Mouse (Mus musculus) C2C12 (cell line): ENCODE data around the gene Cit. TPM values are rescaled to one million over a fixed set of nuclear protein-coding genes. Genes with fewer than 3 reads are reported as not detected.

ENCODE experiments used
- H3K27me3 ChIP-seq: one replicate; pipeline ENCODE4 v1.6.1; 2011; ENCODE audit not compliant: control insufficient read depth, insufficient read depth, insufficient read length
- H3K36me3 ChIP-seq: one replicate; pipeline ENCODE4 v1.6.1; 2011; ENCODE audit not compliant: control insufficient read depth, insufficient read depth
- H3K4me3 ChIP-seq: one replicate; pipeline ENCODE4 v1.5.1; 2011; ENCODE audit warnings: mild to moderate bottlenecking, control low read depth; ENCODE audit not compliant: poor library complexity, insufficient read depth, severe bottlenecking
- H3K79me2 ChIP-seq: one replicate; pipeline ENCODE4 v1.6.1; 2011; ENCODE audit not compliant: control insufficient read depth, insufficient read depth
- H3K79me3 ChIP-seq: one replicate; pipeline ENCODE4 v1.6.1; 2011; ENCODE audit warnings: low read depth, control low read depth
- H3ac ChIP-seq: one replicate; pipeline ENCODE3; 2011; ENCODE audit warnings: low read depth; ENCODE audit not compliant: control insufficient read depth, insufficient read length
- CEBPB ChIP-seq: IDR thresholded peaks from one replicate; pipeline ENCODE4 v1.6.1; 2011; ENCODE audit warnings: low read depth, mild to moderate bottlenecking, control low read depth, moderate library complexity
- CTCF ChIP-seq: IDR thresholded peaks from one replicate; pipeline ENCODE4 v1.5.1; 2011; ENCODE audit not compliant: control insufficient read depth, insufficient read depth, insufficient read length
- FOSL1 ChIP-seq: IDR thresholded peaks from one replicate; pipeline ENCODE4 v1.8.0; 2011; ENCODE audit warnings: mild to moderate bottlenecking, low read length; ENCODE audit not compliant: poor library complexity, insufficient read depth, severe bottlenecking
- MAX ChIP-seq: IDR thresholded peaks from one replicate; pipeline ENCODE4 v1.6.1; 2011; ENCODE audit warnings: mild to moderate bottlenecking, control low read depth
- MYOD1 ChIP-seq: IDR thresholded peaks from one replicate; pipeline ENCODE4 v1.6.1; 2011; ENCODE audit warnings: low read depth; ENCODE audit not compliant: control insufficient read depth, insufficient read length
- MYOG ChIP-seq: IDR thresholded peaks from one replicate; pipeline ENCODE4 v1.6.1; 2011; ENCODE audit not compliant: control insufficient read depth, insufficient read length; ENCODE audit errors: extremely low read depth
- USF1 ChIP-seq: IDR thresholded peaks from one replicate; pipeline ENCODE4 v1.6.1; 2011; ENCODE audit warnings: low read depth, mild to moderate bottlenecking, control low read depth, moderate library complexity
- polyA plus RNA-seq: library from polyadenylated mRNA; unstranded; fragments of >200 nt; fragmentation: generic; extraction: Trizol; gene quantifications from one replicate; pipeline ENCODE4 v1.2.1, GENCODE M21; 2012; ENCODE audit warnings: missing spikeins

Gene Cit
- polyA plus RNA-seq, 1 experiment, result 19.9 TPM

DNA sequence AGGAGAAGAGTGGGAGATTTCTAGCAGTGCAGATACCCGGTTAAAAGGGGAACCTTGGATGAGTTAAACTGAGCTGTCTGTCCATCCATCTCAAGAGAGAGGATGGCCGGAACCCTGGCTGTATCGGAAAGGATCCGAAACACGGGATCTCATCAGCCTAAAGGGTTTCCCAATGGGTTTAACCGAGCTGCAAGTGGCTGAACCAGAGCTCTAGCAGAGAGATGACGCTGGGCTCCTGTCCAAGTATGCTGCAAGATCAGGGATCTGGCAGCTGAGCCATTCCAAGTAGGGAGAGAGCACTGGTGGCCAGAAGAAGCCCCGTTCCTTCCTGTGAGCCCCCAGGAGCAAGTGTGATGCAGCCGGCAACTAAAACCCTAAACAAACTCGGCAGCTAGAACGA, 64.0 kb downstream of the Cit start:
- Histone ChIP-seq H3ac (no peak overlapping the region), H3K79me3 (peaks cover 3% of the 10 kb centered on the region), H3K79me2 (peaks cover 11% of the 10 kb centered on the region), H3K27me3 (no peaks in the 10 kb centered on the region), H3K36me3 (peaks cover 14% of the 10 kb centered on the region), H3K4me3 (no peak overlapping the region)
- TF ChIP-seq MAX, result no peak
- no peak for TF ChIP-seq CEBPB
- no peak for TF ChIP-seq CTCF
- TF ChIP-seq FOSL1, result no peak
- no peak for TF ChIP-seq MYOD1
- no peak for TF ChIP-seq USF1
- no peak for TF ChIP-seq MYOG

GRCm38 (mm10) chr5:115910491-115910890, 65.4 kb downstream of the Cit start:
- H3K79me3 ChIP-seq, result peaks cover 3% of the 10 kb centered on the region
- no peak overlapping the region for H3ac ChIP-seq
- no peaks in the 10 kb centered on the region for H3K27me3 ChIP-seq
- H3K4me3 ChIP-seq, result no peak overlapping the region
- peaks cover 11% of the 10 kb centered on the region for H3K79me2 ChIP-seq
- TF ChIP-seq MYOG (no peak), CEBPB (no peak), USF1 (no peak), MAX (no peak), FOSL1 (no peak), CTCF (no peak), MYOD1 (no peak)
- H3K36me3 ChIP-seq, result peaks cover 15% of the 10 kb centered on the region

DNA sequence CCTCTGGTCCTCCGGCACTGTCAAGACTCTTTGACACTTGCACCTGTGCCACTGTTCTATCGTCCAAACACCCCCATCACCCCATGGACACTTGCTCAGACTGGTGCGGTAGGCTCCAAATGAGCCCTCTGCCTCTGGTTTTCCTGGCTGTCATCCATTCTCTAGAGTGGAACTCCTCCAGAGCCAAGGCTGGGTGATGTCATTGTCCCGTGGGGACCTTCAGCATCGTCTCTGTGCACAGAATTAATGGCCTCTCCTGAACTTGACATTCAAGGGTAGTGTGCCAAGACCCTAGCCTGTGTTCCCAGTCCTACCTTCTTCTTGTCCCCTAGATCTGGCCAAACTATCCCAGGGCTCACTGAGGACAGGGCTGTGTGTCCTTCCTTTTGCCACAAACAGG, 70.4 kb downstream of the Cit start:
- H3K36me3 ChIP-seq, result peaks cover 5% of the 10 kb centered on the region
- peaks cover 5% of the 10 kb centered on the region for H3K79me3 ChIP-seq
- H3ac ChIP-seq, result no peak overlapping the region
- TF ChIP-seq FOSL1 (no peak), MYOD1 (no peak), USF1 (no peak), CEBPB (no peak), MYOG (no peak), CTCF (no peak), MAX (no peak)
- H3K4me3 ChIP-seq, result no peak overlapping the region
- H3K79me2 ChIP-seq, result peaks cover 20% of the 10 kb centered on the region
- H3K27me3 ChIP-seq, result no peaks in the 10 kb centered on the region

- Histone ChIP-seq H3K79me2 (peaks cover 12% of the 10 kb centered on the region), H3ac (no peak overlapping the region), H3K27me3 (no peaks in the 10 kb centered on the region), H3K36me3 (peaks cover 5% of the 10 kb centered on the region), H3K79me3 (peaks cover 2% of the 10 kb centered on the region), H3K4me3 (no peak overlapping the region)
- TF ChIP-seq CEBPB, result no peak
- TF ChIP-seq MYOG, result no peak
- no peak for TF ChIP-seq FOSL1
Observed at GRCm38 (mm10) chr5:115917960-115918359, 72.9 kb downstream of the Cit start.

- Histone ChIP-seq H3K4me3 (no peak overlapping the region), H3K27me3 (no peaks in the 10 kb centered on the region), H3K79me2 (peaks cover 8% of the 10 kb centered on the region), H3ac (no peak overlapping the region), H3K36me3 (peaks cover 5% of the 10 kb centered on the region), H3K79me3 (peaks cover 2% of the 10 kb centered on the region)
- no peak for TF ChIP-seq MYOD1
- no peak for TF ChIP-seq USF1
- TF ChIP-seq MAX, result no peak
- no peak for TF ChIP-seq CEBPB
- no peak for TF ChIP-seq MYOG
- TF ChIP-seq CTCF, result no peak
- TF ChIP-seq FOSL1, result no peak
Observed at GRCm38 (mm10) chr5:115918597-115919351, 73.7 kb downstream of the Cit start.
